Mouse (Mus musculus) embryonic fibroblast, embryonic 13.5 days (primary cell): ENCODE data around the gene Fuz. TPM values are rescaled to one million over a fixed set of nuclear protein-coding genes. Genes with fewer than 3 reads are reported as not detected.

Source experiments
- H3K27ac ChIP-seq: 2 replicates; pipeline ENCODE4 v1.5.1; 2012; ENCODE audit warnings: low read length, control low read depth, inconsistent platforms; ENCODE audit not compliant: insufficient read depth
- H3K4me1 ChIP-seq: 2 replicates; pipeline ENCODE4 v1.6.1; 2011; ENCODE audit warnings: low read length; ENCODE audit not compliant: control insufficient read depth, insufficient read depth
- H3K4me3 ChIP-seq: 2 replicates; pipeline ENCODE4 v1.5.1; 2011; ENCODE audit warnings: mild to moderate bottlenecking, control low read depth, low read length; ENCODE audit not compliant: insufficient read depth
- CTCF ChIP-seq: IDR thresholded peaks from 2 replicates; pipeline ENCODE4 v1.5.1; 2011; ENCODE audit warnings: mild to moderate bottlenecking, control low read depth, low read length, moderate library complexity, borderline replicate concordance; ENCODE audit not compliant: insufficient read depth
- POLR2A ChIP-seq: IDR thresholded peaks from 2 replicates; pipeline ENCODE4 v1.6.1; 2011; ENCODE audit warnings: low read depth, mild to moderate bottlenecking, control low read depth, low read length, moderate library complexity
- polyA plus RNA-seq: library from polyadenylated mRNA; stranded (reverse); fragments of >200 nt; gene quantifications from 2 replicates; pipeline ENCODE4 v1.2.4, GENCODE M21; 2011; ENCODE audit warnings: low read depth; ENCODE audit not compliant: missing spikeins, insufficient read length

Gene Fuz
- polyA plus RNA-seq, 1 experiment: 11.1 TPM

DNA sequence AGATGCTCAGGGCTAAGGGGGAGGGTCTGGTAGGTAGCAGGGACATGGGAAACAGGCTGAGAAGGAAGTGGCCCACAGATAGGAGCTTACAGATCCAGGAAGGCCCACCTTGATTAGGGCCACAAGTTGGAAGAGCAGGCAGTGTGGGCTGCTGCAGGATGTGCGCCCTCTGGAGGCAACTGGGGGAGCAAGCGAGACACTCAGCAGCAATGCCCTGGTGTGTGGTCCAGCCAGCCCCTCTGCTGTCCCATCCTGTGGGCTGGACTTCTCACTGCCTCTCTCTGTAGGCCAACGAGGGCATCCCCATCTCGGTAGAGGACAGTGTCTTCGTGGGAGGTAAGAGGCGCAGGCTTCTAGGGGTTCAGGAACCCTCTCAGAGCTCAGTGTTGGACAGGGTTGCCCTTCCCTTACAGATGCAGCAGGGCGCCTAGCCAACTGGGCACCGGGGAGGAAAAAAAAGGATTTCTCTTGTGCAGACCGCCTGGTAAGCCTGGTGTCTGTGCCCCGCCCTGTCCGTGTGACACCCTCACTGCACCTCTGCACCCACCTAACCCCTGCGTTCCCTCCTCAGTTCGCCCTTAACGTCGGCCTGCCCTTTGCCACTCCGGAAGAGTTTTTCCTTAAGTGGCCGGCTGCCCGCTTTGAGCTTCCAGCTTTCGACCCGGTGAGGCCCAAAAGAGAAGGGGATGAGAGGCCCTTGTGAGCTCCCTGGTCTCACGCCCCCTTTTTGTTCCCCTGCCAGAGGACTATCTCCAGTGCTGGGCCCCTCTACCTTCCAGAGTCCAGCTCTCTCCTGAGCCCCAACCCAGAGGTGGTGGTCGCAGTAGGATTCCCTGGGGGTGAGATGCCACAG is 35.1 kb upstream of the Fuz start:
- TF ChIP-seq CTCF (peak; percentile 98), POLR2A (no peak)
- H3K27ac ChIP-seq: no peak overlapping the region
- H3K4me3 ChIP-seq: no peak overlapping the region
- H3K4me1 ChIP-seq: no peaks in the 10 kb centered on the region

DNA sequence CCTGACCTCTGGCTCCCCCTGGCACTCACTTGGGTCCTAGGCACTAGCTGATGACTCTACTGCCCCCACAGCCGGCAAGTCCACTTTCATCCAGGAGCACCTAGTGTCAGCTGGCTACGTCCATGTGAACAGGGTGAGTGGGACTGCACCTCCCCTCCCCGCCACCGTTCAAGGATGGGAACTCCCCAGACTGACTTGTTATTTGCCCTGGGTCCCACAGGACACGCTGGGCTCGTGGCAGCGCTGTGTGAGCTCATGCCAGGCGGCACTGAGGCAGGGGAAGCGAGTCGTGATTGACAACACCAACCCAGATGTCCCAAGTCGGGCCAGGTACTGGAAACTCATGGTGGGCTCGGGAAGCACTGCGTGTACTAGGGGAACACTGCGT is 34.5 kb upstream of the Fuz start:
- Histone ChIP-seq H3K27ac (no peak overlapping the region), H3K4me1 (0 out of 2 replicates have a peak, but pooled peaks cover 1% of the 10 kb centered on the region), H3K4me3 (no peak overlapping the region)
- TF ChIP-seq POLR2A (no peak), CTCF (no peak)

- Histone ChIP-seq H3K4me3 (no peak overlapping the region), H3K4me1 (0 out of 2 replicates have a peak, but pooled peaks cover 7% of the 10 kb centered on the region), H3K27ac (no peak overlapping the region)
- no peak for TF ChIP-seq CTCF
- no peak for TF ChIP-seq POLR2A
Measured at GRCm38 (mm10) chr7:44862434-44862833, 33.4 kb upstream of the Fuz start.

DNA sequence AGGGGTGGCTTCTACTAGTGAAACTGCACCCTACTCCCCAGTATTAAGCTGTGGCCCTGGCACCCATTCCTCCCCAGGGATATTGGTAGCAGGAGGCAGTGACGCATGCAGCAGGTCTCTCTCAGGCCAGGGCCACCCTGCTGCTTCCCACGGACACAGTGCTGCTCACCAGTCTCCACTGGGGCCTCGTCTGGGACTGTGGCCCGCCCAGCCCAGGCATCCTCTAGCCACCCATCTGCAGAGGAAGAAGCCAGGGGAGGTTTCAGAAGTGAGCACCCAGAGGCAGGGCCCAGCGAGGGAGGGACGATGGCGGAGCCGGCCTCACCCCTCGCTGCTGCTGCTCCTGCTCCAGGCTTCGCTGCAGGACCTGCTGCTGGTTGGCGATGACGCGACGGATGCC is 32.7 kb upstream of the Fuz start:
- 0 out of 2 replicates have a peak, but pooled peaks cover 7% of the 10 kb centered on the region for H3K4me1 ChIP-seq
- no peak for TF ChIP-seq CTCF
- no peak for TF ChIP-seq POLR2A
- no peak overlapping the region for H3K27ac ChIP-seq
- no peak overlapping the region for H3K4me3 ChIP-seq

- no peak for TF ChIP-seq CTCF
- TF ChIP-seq POLR2A: no peak
- H3K4me1 ChIP-seq: 0 out of 2 replicates have a peak, but pooled peaks cover 7% of the 10 kb centered on the region
- H3K4me3 ChIP-seq: no peak overlapping the region
- no peak overlapping the region for H3K27ac ChIP-seq
Measured at GRCm38 (mm10) chr7:44863982-44864494, 31.8 kb upstream of the Fuz start.

DNA sequence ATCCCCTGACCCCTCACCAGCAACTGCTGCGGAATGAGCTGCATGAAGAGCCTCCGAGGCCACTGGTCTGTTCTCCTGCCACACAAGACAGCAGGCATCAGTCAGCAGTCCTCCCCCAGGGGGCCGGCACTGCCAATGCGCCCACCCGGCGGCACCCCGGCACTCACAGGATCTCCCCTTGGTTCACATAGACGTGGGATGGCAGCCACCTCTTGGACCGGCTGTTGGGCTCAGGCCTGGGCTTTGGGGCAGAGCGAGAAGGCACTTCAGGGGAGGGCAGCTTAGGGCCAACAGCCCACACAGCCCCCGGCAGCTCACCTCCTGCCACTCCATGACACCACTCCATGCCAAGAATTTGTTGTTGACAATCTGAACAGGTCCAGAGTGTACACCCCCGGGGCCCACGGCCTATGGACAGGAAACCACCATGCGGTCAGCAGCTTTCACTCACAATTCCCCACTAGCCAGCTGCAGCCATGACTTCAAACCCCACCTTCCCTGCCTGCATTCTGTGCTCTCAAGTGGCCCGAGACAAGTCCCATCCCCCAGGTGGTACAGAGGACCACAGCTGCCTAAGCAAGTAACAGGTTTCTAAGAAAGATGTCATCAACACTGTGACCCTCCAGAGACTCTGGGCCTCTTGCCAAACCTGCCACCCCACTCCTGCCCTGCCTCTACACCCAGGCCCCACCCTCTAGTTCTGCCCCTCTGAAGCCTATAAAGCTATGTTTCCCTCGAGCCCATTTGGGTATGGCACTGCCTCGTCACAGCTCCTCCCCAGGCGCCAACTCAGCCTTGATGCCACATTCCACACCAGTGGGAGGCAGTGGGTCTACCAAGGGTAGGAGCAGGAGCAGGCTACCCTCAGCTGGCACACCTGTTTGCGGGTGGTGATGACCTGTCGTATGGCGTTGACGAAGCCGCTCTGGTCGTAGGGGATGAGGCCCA is 31.0 kb upstream of the Fuz start:
- Histone ChIP-seq H3K27ac (no peak overlapping the region), H3K4me3 (no peak overlapping the region), H3K4me1 (0 out of 2 replicates have a peak, but pooled peaks cover 7% of the 10 kb centered on the region)
- no peak for TF ChIP-seq CTCF
- 0 out of 2 replicates have a peak, but pooled peaks have one; percentile 15 for TF ChIP-seq POLR2A

DNA sequence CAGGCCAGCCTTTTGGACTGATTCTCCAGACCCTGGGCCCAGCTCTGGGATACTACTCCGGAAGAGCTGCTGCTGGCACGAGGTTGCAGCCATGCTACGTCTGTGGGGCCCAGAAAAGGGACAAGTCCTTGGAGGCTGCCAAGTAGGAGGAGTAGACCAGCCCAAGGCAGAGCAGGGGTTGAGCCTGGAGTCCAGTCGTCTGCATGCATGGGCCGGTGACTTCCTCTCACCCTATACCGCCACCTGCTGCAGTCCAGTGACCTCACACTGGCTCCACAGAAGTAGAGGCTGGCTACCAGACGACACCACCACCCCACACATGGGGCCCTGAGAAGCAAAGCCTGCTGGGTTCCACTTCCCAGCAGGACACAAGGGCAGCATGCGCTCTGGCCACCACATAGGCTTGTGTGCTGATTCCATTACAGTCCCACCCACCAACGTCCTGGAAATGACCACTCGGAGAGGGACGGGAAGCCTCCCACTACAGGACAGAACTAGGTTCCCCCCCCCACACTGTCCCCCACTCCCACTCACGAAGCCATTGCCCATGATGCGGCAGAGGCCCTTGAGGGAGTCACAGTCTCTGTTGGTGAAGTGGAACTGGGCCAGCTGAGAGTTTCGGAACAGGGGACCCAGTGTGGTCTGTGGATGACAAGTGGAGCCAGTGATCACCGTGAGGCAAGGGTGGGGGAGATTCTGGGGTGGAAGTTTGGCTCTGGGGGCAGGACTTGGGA is 29.4 kb upstream of the Fuz start:
- no peak for TF ChIP-seq CTCF
- TF ChIP-seq POLR2A: no peak
- Histone ChIP-seq H3K27ac (peak overlapping the region; percentile 13; the same call in 1 of the 2 replicates), H3K4me3 (no peak overlapping the region), H3K4me1 (0 out of 2 replicates have a peak, but pooled peaks cover 7% of the 10 kb centered on the region)

DNA sequence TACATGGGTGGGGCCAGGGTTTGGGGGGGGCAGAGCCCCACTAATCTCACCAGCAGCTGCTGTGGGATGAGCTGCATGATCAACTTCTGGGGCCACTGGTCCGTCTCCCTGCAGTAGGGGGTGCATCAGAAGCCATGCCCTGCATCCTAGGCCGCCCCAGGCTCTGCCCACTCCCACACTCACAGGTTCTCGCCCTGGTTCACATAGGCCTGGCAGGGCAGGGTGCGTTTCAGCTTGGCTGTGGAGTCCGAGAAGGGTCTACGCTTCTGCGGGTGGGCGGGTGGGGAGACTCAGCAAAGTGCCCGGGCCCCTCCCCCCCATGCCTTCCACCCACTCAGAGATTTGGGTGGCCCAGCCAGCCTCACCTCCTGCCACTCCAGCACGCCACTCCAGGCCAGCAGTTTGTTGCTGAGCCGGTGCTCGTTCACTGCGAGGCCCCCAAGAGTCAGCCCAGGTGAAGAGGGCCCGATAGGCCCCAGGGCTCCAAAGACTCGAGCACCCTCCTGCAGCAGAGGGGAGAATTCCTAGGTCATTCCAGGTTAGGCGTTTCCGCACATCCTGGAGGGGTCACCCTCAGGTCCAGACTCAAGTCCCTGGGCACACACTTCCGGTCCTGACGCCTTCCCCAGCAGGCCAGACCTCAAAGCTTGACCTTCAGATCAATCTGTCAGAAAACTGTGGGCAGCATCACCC is 28.7 kb upstream of the Fuz start:
- no peak for TF ChIP-seq CTCF
- TF ChIP-seq POLR2A: no peak
- 0 out of 2 replicates have a peak, but pooled peaks cover 7% of the 10 kb centered on the region for H3K4me1 ChIP-seq
- no peak overlapping the region for H3K27ac ChIP-seq
- H3K4me3 ChIP-seq: peak overlapping the region; percentile 47; the same call in 1 of the 2 replicates

- peak overlapping the region; percentile 47 for H3K4me3 ChIP-seq
- no peak overlapping the region for H3K27ac ChIP-seq
- H3K4me1 ChIP-seq: 0 out of 2 replicates have a peak, but pooled peaks cover 7% of the 10 kb centered on the region
- TF ChIP-seq CTCF: no peak
- no peak for TF ChIP-seq POLR2A
Measured at GRCm38 (mm10) chr7:44867802-44868201, 28.1 kb upstream of the Fuz start.
